Mouse (Mus musculus) T-cell, adult 66 days (primary cell): ENCODE results near the gene Pyroxd1. TPM values are rescaled to one million over a fixed set of nuclear protein-coding genes. Genes with fewer than 3 reads are reported as not detected.

Experiments used
- total RNA-seq, 2 experiments: library from RNA; stranded (reverse); gene quantifications; 3 replicates in 1 of 2; 4 replicates in 1 of 2; pipeline ENCODE4 v1.2.4; 2023

Gene Pyroxd1
- 10 to 100 TPM; 21.2 to 23.2 TPM for total RNA-seq

GRCm38 (mm10) chr6:142345440-142346038 is at the start of gene Pyroxd1:
Gene Pyroxd1 (plus strand): TSS chr6:142345654.

DNA sequence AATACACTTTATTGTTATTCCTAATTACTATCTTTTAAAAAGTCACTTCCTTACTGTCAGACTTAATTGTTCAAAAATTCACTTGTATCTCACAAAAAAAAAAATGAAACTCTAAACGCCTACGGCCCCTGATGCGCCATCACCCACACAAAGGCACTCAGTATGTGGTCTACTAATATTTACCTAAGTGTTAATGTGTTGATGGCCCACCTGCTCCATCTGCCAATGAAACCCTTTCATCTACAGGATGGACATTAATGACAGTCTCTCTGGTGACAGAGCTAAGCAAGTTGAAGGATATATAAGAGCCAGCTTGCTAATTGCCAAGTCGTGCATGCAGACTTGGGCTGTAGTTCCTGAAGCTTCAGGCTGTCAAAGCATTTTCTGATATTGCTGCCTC is 47.4 kb upstream of the Pyroxd1 start, which contains the start of gene Iapp:
Gene Iapp (plus strand): TSS at position 326 of the 400 bp plus-strand sequence.

DNA sequence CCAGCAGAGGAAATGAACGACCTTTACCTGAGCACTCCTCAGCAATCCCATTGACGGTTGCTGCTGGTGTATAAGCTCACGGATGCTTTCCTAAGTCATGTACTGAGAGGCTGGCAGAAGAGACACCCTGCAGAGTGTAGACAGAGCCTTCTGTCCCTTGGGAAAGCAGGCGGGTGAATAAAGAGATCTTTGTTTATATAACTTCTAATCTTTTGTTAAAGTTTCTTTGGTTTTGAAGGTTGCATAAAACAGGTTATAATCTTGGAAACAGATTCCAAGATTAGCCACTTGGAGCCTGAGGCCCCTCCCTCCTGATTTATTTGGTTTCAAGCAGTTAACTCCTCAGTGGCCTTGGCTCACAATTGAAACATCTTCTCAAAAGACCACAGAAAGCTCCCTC is 22.6 kb upstream of the Pyroxd1 start, which contains the start of gene Slco1a5:
Gene Slco1a5 (minus strand): TSS at position 101 of the 400 bp plus-strand sequence.

GRCm38 (mm10) chr6:142387011-142387754 is 41.7 kb downstream of the Pyroxd1 start, which contains the start of the genes Recql and Golt1b:
Gene Recql (minus strand): TSS chr6:142387087.
Gene Golt1b (plus strand): TSS chr6:142387221.

Other genes with a start within 250 kb of the Pyroxd1 start
- 1 to 10 TPM in 1 of 2 experiments, not detected in 1; 1.5 TPM for gene Slco1a6, start 137.1 kb upstream of the Pyroxd1 start, total RNA-seq
- not detected for gene Iapp, start 47.2 kb upstream of the Pyroxd1 start, total RNA-seq
- not detected for gene Slco1a5, start 22.7 kb upstream of the Pyroxd1 start, total RNA-seq
- 10 to 100 TPM; 35.1 to 47.3 TPM for gene Recql, start 41.4 kb downstream of the Pyroxd1 start, total RNA-seq
- gene Golt1b, start 41.6 kb downstream of the Pyroxd1 start, total RNA-seq: 10 to 100 TPM; 27.6 to 28.5 TPM
- gene Spx, start 67.8 kb downstream of the Pyroxd1 start, total RNA-seq: 1 to 10 TPM in 1 of 2 experiments, under 1 TPM in 1; 0.79 to 1.2 TPM
- not detected for gene Gys2, start 127.5 kb downstream of the Pyroxd1 start, total RNA-seq
- gene Ldhb, start 162.3 kb downstream of the Pyroxd1 start, total RNA-seq: 10 to 100 TPM; 24.9 to 29.0 TPM
- under 1 TPM in 1 of 2 experiments, not detected in 1; 0.70 TPM for gene Kcnj8, start 226.0 kb downstream of the Pyroxd1 start, total RNA-seq